Mouse (Mus musculus) fibroblast of lung, adult 2 months (primary cell): ENCODE results near the gene Tmem59l.

ENCODE experiments used
- DNase-seq: peaks from one replicate; pipeline ENCODE4 v3.0.0-alpha.2; 2011; ENCODE audit warnings: low read depth

The Tmem59l gene

GRCm38 (mm10) chr8:70488931-70489470 lies 1.8 kb upstream of the Tmem59l start:
- no peak for DNase-seq

GRCm38 (mm10) chr8:70487993-70488796 lies 1.0 kb upstream of the Tmem59l start:
- DNase-seq: no peak

GRCm38 (mm10) chr8:70486191-70486681 lies 922 bp downstream of the Tmem59l start:
- DNase-seq: no peak

GRCm38 (mm10) chr8:70482943-70483342 lies 4.2 kb downstream of the Tmem59l start:
- no peak for DNase-seq

GRCm38 (mm10) chr8:70481908-70482307 lies 5.2 kb downstream of the Tmem59l start:
- no peak for DNase-seq

GRCm38 (mm10) chr8:70477269-70477982 lies 9.7 kb downstream of the Tmem59l start:
- DNase-seq: no peak

- peak; percentile 85 for DNase-seq
Measured at GRCm38 (mm10) chr8:70476333-70477268, 10.6 kb downstream of the Tmem59l start, which contains the start of gene Klhl26. Klhl26 (minus strand) TSS chr8:70476968.

GRCm38 (mm10) chr8:70471856-70472255 lies 15.3 kb downstream of the Tmem59l start:
- DNase-seq: no peak

GRCm38 (mm10) chr8:70469938-70470337 lies 17.2 kb downstream of the Tmem59l start:
- DNase-seq: no peak

GRCm38 (mm10) chr8:70469295-70469916 lies 17.8 kb downstream of the Tmem59l start:
- DNase-seq: no peak

GRCm38 (mm10) chr8:70468733-70469132 lies 18.4 kb downstream of the Tmem59l start:
- DNase-seq: no peak

- no peak for DNase-seq
Measured at GRCm38 (mm10) chr8:70467907-70468306, 19.3 kb downstream of the Tmem59l start.

- DNase-seq: no peak
Measured at GRCm38 (mm10) chr8:70467229-70467725, 19.9 kb downstream of the Tmem59l start.

GRCm38 (mm10) chr8:70466771-70467170 lies 20.4 kb downstream of the Tmem59l start:
- no peak for DNase-seq

GRCm38 (mm10) chr8:70466305-70466704 lies 20.9 kb downstream of the Tmem59l start:
- no peak for DNase-seq

- DNase-seq: no peak
Measured at GRCm38 (mm10) chr8:70465701-70466100, 21.5 kb downstream of the Tmem59l start.

- DNase-seq: no peak
Measured at GRCm38 (mm10) chr8:70464162-70464561, 23.0 kb downstream of the Tmem59l start.

- no peak for DNase-seq
Measured at GRCm38 (mm10) chr8:70463306-70463705, 23.9 kb downstream of the Tmem59l start.

GRCm38 (mm10) chr8:70462516-70462813 lies 24.7 kb downstream of the Tmem59l start:
- DNase-seq: no peak

GRCm38 (mm10) chr8:70461765-70462515 lies 25.2 kb downstream of the Tmem59l start:
- no peak for DNase-seq
